Mouse (Mus musculus) neural tube, embryonic 12.5 days (tissue): ENCODE measurements at regions not wholly inside any gene's neighbourhood (a gene's known extent, or its start where the extent isn't known, plus 50 kb on each side); places are given as distances from the start of the nearest gene placed in this dataset.
A peak's percentile ranks its signal among the peaks of the same experiment; 100 is the strongest.

Experiments
- ATAC-seq: fragments of 200-750 bp; cut with Nextera tagmentation; 2 replicates; pipeline ENCODE4 v1.8.0; 2017; ENCODE audit warnings: low read depth, mild to moderate bottlenecking, moderate TSS enrichment, moderate library complexity; ENCODE audit not compliant: low FRiP score
- H3K27ac ChIP-seq: fragments of 300-500 bp; sonication (generic); 2 replicates; pipeline ENCODE4 v1.5.1; 2016
- H3K27me3 ChIP-seq: fragments of 300-500 bp; sonication (generic); replicated peaks from 2 replicates; pipeline ENCODE4 v1.6.1; 2016; ENCODE audit warnings: mild to moderate bottlenecking
- H3K36me3 ChIP-seq: fragments of 300-500 bp; sonication (generic); 2 replicates; pipeline ENCODE4 v1.6.1; 2016; ENCODE audit warnings: mild to moderate bottlenecking
- H3K4me1 ChIP-seq: fragments of 300-500 bp; sonication (generic); 2 replicates; pipeline ENCODE4 v1.6.1; 2016
- H3K4me2 ChIP-seq: fragments of 300-500 bp; sonication (generic); replicated peaks from 2 replicates; pipeline ENCODE4 v1.6.1; 2016; ENCODE audit warnings: mild to moderate bottlenecking
- H3K4me3 ChIP-seq: fragments of 300-500 bp; sonication (generic); 2 replicates; pipeline ENCODE4 v1.5.1; 2016
- H3K9ac ChIP-seq: fragments of 300-500 bp; sonication (generic); 2 replicates; pipeline ENCODE4 v1.6.1; 2016; ENCODE audit warnings: mild to moderate bottlenecking
- H3K9me3 ChIP-seq: fragments of 300-500 bp; sonication (generic); 2 replicates; pipeline ENCODE4 v1.6.1; 2016; ENCODE audit warnings: mild to moderate bottlenecking
- WGBS: fragments of 180-500 bp; shearing (Covaris S2); methylation state at CpG from one replicate; pipeline ENCODE4 v1.1.7; 2016; 5-methylcytosine and 5-hydroxymethylcytosine counted together

GRCm38 (mm10) chr7:50924102-50925011, 325.4 kb downstream of the 4933405O20Rik start:
- Histone ChIP-seq H3K27ac (no peak overlapping the region), H3K9me3 (no peaks in the 10 kb centered on the region), H3K27me3 (no peaks in the 10 kb centered on the region), H3K36me3 (no peaks in the 10 kb centered on the region), H3K9ac (no peak overlapping the region), H3K4me2 (no peak overlapping the region), H3K4me3 (no peak overlapping the region), H3K4me1 (peaks cover 11% of the 10 kb centered on the region; the same call in 1 of the 2 replicates)
- ATAC-seq, result peak; percentile 69
- 23% methylated on average over 6 of the region's 6 CpGs for WGBS

- H3K36me3 ChIP-seq, result no peaks in the 10 kb centered on the region
- H3K9ac ChIP-seq, result no peak overlapping the region
- no peaks in the 10 kb centered on the region for H3K27me3 ChIP-seq
- no peak overlapping the region for H3K4me3 ChIP-seq
- H3K27ac ChIP-seq, result no peak overlapping the region
- no peak overlapping the region for H3K4me2 ChIP-seq
- 64% methylated on average over 4 of the region's 4 CpGs for WGBS
- ATAC-seq, result 0 out of 2 replicates have a peak, but pooled peaks have one; percentile 46
- no peaks in the 10 kb centered on the region for H3K9me3 ChIP-seq
- peaks cover 11% of the 10 kb centered on the region; the same call in 1 of the 2 replicates for H3K4me1 ChIP-seq
Observed at GRCm38 (mm10) chr7:50925012-50925398, 326.0 kb downstream of the 4933405O20Rik start.
